Comparison of ENCODE assay signal across 8 mouse cellular contexts in the genomic region with DNA sequence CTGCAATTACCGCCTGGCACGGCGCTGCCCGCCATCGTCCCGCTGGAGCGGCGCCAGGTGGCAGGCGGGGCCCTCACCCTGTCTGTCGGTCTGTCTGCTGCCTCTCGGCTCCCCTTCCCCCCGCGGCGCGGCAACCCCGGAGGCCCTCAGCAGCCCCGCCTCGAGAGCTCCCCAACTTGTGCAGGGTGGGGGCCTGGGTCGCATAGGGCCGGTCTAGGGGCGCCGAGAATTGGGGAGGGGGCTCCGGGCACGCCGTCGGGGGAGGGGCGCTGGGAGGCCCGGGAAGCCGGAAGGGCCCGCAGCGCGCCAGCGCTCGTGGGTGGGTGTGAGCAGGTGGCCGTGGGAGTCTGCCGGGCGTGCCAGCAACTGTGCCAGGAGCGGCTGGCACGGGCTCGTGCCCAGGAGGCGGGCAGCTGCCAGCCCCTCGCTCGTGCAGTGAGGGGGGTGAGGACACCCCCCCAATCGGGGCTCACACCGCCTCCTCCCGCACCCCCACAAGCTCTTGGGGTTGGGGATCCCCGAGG. TPM values are rescaled to one million over a fixed set of nuclear protein-coding genes. Genes with fewer than 3 reads are reported as not detected.
DNase-seq lines count a peak whose midpoint lies in the region; ATAC-seq and TF ChIP-seq lines count a peak whose summit lies in the region.

No protein-coding gene starts in this region.

- DNase-seq in spleen, adult 2 months (ENCODE audit: low read depth in 1 of 2, low spot score in 2 of 2), result no peak
- DNase-seq in spleen, postnatal 14 days (ENCODE audit: low spot score in 2 of 2), result no peak
- peak; percentile 42 to 60 for DNase-seq in cerebellum, postnatal 36 days
- peak; percentile 79 to 84 for DNase-seq in layer of hippocampus, adult 18-20 months (ENCODE audit: low spot score in 2 of 2)
- DNase-seq in lung, embryonic 14.5 days, result peak; percentile 38
- peak; percentile 86 for DNase-seq in right cerebral cortex, postnatal 25 days
- no peak for DNase-seq in urinary bladder, postnatal 25 days (ENCODE audit: low spot score)

- H3K36me3 ChIP-seq in spleen, adult 2 months (ENCODE audit: control insufficient read depth, insufficient read depth, low read length), result no peaks in the 10 kb centered on the region
- H3K36me3 ChIP-seq in heart, embryonic 14.5 days (ENCODE audit: control insufficient read depth, insufficient read depth, low read length), result no peaks in the 10 kb centered on the region
- H3K36me3 ChIP-seq in lung, embryonic 14.5 days (ENCODE audit: insufficient read depth), result no peaks in the 10 kb centered on the region

- H3K9me3 ChIP-seq in heart, embryonic 14.5 days (ENCODE audit: control insufficient read depth, low read length), result no peaks in the 10 kb centered on the region
- H3K9me3 ChIP-seq in lung, embryonic 14.5 days (ENCODE audit: low read depth, low read length), result no peaks in the 10 kb centered on the region

- 2% methylated on average over 44 of the region's 47 CpGs for WGBS in spleen, adult 2 months
- WGBS in heart, embryonic 14.5 days, result 1% methylated on average over 46 of the region's 47 CpGs
- 1% methylated on average over 45 of the region's 47 CpGs for WGBS in lung, embryonic 14.5 days

- H3K4me2 ChIP-seq in heart, embryonic 14.5 days (ENCODE audit: low read length), result peak overlapping the region; percentile 98
- H3K4me2 ChIP-seq in lung, embryonic 14.5 days, result peak overlapping the region; percentile 88

- ATAC-seq in heart, embryonic 14.5 days (ENCODE audit: insufficient number of reproducible peaks, insufficient read depth, low FRiP score, low read depth), result no peak
- peak; percentile 31 for ATAC-seq in lung, embryonic 14.5 days (ENCODE audit: insufficient read depth)

- no peak for TF ChIP-seq CTCF in spleen, adult 2 months (IDR thresholded peaks at IDR 0.05; ENCODE audit: extremely low read depth, insufficient read depth, insufficient read length, insufficient replicate concordance)
- TF ChIP-seq CTCF in lung, embryonic 14.5 days (IDR thresholded peaks at IDR 0.05; ENCODE audit: low read depth), result no peak

- H3K4me3 ChIP-seq in spleen, adult 2 months (ENCODE audit: extremely low read depth, insufficient read depth, insufficient read length), result peak overlapping the region; percentile 25; the same call in 1 of the 2 replicates
- peak overlapping the region; percentile 44 to 61 for H3K4me3 ChIP-seq in heart, embryonic 14.5 days (ENCODE audit: control insufficient read depth in 1 of 2, insufficient read depth in 1 of 2, low read depth in 1 of 2, low read length in 2 of 2)
- H3K4me3 ChIP-seq in lung, embryonic 14.5 days (ENCODE audit: low read depth, low read length), result peak overlapping the region; percentile 49

- no peak overlapping the region for H3K27ac ChIP-seq in spleen, adult 2 months (ENCODE audit: insufficient read depth, low read length)
- H3K27ac ChIP-seq in heart, embryonic 14.5 days (replicated peaks in 1 of 2; ENCODE audit: control insufficient read depth in 1 of 2, insufficient read depth in 1 of 2, low read depth in 2 of 2, low read length in 2 of 2), result peak overlapping the region in 1 of 2 experiments; percentile 45; a peak in 1 of 4 replicates
- peak overlapping the region; percentile 27; the same call in 1 of the 2 replicates for H3K27ac ChIP-seq in lung, embryonic 14.5 days (ENCODE audit: low read depth)

- peaks cover 17% of the 10 kb centered on the region for H3K27me3 ChIP-seq in spleen, adult 2 months (ENCODE audit: control insufficient read depth, insufficient read depth, low read length)
- peaks cover 52% of the 10 kb centered on the region for H3K27me3 ChIP-seq in heart, embryonic 14.5 days (ENCODE audit: control insufficient read depth, insufficient read depth, low read length)
- peaks cover 64% of the 10 kb centered on the region for H3K27me3 ChIP-seq in lung, embryonic 14.5 days (ENCODE audit: insufficient read depth, low read length)

- H3K4me1 ChIP-seq in spleen, adult 2 months (ENCODE audit: control insufficient read depth, insufficient read depth, insufficient read length), result peaks cover 12% of the 10 kb centered on the region
- peaks cover 11 to 24% of the 10 kb centered on the region in 2 experiments for H3K4me1 ChIP-seq in heart, embryonic 14.5 days (ENCODE audit: control insufficient read depth in 2 of 2, insufficient read depth in 2 of 2, low read length in 2 of 2)
- H3K4me1 ChIP-seq in lung, embryonic 14.5 days (ENCODE audit: insufficient read depth), result peaks cover 4% of the 10 kb centered on the region; the same call in 1 of the 2 replicates

- peak overlapping the region; percentile 77 for H3K9ac ChIP-seq in heart, embryonic 14.5 days (ENCODE audit: low read length)
- H3K9ac ChIP-seq in lung, embryonic 14.5 days, result peak overlapping the region; percentile 59

- no peak for TF ChIP-seq POLR2A in spleen, adult 2 months (IDR thresholded peaks at IDR 0.05; ENCODE audit: low read depth, low read length)

RNA-seq across cellular contexts. Expression of a gene that starts 4.5 kb away (rescaled TPM):
- 0.20 and 0.26 TPM in 2 replicates for polyA plus RNA-seq in spleen, adult 2 months (2012; rRNA removed)
- polyA plus RNA-seq in heart, embryonic 14.5 days (2014; fragmentation: Nextera tagmentation; extraction: Ambion mirVana), result 0.18 and 0.24 TPM in 2 replicates
- total RNA-seq in layer of hippocampus, adult 18-20 months (2021), result 10 to 100 TPM; 40.7 to 40.9 TPM
- 0.11 and 0.34 TPM in 2 replicates for polyA plus RNA-seq in lung, embryonic 14.5 days (2014; fragmentation: Nextera tagmentation; extraction: Ambion mirVana)

Comparison
In these comparisons a context has a peak if more than half of its experiments do, and no peak if none do; other contexts are left out.
1. DNase-seq: peak in cerebellum, postnatal 36 days (2 of 2), layer of hippocampus, adult 18-20 months (2 of 2), lung, embryonic 14.5 days (single experiment) and right cerebral cortex, postnatal 25 days (single experiment); none in spleen, adult 2 months (0 of 2), spleen, postnatal 14 days (0 of 2) and urinary bladder, postnatal 25 days (single experiment).
2. Peak in every context shown above with its lines, with median percentiles within 50 percentile points of each other: H3K4me3 ChIP-seq.